Mouse (Mus musculus): ENCODE results near the gene Ccdc27.

Ccdc27 gene

DNA sequence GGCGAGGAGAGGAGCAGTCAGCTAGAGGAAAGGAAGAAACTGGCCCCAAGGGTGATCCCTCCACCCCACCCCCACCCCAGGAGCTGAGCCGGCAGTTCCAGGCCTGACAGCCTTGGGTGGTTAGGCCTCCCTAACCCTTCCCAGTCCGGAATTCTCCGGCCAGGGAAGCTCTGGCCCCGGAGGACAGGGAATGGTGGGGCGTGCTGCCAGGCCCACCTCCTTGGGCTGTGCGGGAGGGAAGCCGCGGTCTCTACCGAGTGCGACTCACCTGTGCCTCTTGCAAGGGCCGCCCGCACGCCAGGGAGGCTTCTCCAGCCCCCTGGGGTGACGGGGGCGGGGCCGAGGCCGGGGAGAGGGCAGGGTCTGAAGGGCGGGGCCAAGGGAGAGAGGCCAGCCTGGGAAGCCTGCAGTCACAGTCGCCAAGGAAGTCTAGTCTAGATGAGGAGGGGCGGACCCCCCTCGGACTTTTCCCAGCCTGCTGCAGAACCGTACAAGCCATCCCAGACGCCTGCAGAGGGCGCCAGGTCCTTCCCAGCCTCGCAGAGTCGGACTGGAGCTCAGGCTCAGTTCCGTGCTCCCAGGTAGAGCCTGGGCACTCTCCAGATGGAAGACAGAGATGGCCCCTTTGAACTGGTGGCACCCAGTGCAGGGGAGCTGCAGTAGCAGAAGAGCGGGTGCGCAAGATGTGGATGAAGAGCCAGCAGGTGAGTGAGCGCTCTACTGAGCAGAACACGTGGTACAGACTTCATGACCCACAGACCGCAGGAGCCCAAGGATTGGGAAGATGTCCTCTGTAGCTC, 16.6 kb downstream of the Ccdc27 start, which contains the start of gene Smim1:
Gene Smim1, minus strand, starts transcription at position 590 of the 800 bp plus-strand sequence.
- in situ Hi-C loops (cut with MseI, MboI) = no loop called here

DNA sequence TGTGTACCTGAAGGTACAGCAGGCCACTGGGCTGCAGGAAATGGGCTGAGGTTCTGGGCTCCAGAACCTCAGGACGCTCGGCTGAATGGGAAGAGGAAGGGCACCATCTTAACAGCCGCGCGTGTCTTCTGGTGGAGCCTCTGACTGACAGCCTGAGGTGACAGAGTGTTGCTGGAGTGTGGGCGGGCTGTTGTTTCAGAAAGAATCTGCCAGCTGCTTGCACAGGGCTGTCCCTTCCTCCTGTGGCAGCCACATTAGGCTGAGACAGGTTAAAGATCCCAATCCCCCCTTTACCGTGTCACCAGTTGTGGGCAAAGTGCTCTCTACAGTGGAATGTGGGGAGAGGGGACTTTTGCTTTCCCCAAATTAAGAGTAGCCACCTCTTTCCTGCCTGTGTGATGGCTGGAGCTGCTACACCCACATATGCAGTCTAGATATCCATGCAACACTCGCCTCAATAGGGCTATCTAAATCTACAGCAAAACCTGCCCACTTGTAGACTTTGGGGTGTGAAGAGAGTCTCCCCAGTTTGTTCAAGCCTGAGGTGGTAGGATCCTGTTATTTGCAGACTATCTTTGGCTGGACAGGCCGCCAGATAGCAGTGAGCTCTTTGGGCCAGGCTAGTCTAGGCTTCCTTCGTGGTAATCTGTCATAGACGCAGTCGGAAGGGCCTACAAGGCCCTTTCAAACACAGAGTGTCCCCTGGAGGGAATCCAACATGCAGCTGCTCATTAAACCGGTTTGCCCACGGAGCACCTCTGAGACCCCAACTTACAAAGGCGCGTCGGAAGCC, 17.6 kb downstream of the Ccdc27 start:
- in situ Hi-C loops (cut with MseI, MboI) = no loop called here

DNA sequence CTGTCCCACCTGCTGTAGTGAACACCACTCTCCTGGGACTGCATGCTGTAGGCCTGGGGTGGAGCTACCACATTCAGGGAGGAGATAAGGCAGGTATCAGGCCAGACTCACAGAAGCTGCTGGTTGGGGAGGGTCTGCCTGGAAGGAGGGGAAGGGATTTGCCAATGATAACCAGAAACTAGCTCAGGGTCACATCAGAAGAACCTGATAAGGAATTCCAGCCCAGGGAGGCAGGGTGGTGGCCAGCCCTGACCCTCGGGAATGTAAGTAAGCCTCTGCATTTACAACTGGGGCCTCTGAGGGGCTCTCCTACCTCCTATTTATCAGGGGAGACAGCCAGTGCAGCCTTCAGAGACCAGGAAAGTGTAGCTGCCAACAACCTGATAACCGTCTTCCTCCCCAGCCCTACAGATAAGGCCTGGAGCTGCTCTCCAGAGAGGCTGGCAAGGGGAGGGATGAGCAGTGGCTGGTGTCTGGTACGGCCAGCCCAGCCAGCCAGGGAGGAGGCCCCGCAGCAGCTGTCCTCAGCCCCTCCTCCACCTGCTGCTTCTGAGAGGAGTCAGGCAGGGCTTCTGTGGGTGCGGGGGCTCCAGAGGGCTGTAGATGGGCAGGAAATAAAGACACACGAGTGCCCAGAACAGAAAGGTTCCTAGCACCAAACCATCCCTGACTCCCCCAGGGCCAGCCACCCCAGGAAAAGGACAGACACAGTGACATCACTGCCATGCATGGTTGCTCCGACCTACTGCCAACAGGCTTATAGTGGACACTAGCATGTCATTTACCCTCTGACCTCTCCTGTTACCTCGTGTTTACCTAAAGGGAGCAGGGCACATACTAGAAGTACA, 18.5 kb downstream of the Ccdc27 start:
- in situ Hi-C loops (cut with MseI, MboI) = no loop called here

DNA sequence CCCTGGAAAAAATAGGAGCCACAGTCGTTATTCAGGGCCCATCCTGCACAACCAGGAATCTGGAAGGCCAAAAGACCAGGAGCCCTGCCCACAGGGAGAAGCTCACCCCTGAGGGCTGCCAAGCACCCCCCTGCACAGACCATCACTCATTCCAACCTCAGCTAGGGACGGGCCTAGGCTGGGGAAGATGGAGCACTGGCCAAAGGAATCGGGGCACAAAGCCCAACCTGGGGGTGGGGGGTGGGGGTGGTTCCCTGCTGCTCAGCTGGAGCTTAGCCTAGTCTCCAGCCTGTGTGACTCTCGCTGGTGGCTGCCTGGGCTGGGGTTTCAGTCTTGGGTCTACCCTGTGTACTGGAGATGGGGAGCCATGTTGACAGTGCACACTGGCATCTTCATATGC, 19.6 kb downstream of the Ccdc27 start:
- in situ Hi-C loops (cut with MseI, MboI) = no loop called here

DNA sequence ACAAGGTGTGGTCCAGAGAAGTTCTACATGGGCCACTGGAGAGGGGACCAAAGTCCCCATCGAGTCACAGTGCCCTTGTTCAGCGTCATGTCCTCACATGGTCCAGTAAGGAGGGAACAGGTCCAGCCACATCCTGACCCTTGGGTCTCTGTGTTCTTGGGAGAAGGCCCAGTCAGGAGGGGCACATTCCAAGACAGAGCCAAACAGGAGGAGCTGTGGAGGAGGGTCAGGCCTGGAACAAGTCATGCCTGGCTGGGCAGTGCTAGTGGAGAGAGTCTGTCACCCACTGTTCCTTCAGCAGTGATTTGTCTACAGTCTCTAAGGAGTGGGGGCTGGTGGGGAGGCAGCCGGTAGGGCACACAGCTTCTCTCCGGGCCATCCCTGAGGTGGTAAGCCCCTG, 20.1 kb downstream of the Ccdc27 start:
- in situ Hi-C loops (cut with MseI, MboI) = no loop called here

DNA sequence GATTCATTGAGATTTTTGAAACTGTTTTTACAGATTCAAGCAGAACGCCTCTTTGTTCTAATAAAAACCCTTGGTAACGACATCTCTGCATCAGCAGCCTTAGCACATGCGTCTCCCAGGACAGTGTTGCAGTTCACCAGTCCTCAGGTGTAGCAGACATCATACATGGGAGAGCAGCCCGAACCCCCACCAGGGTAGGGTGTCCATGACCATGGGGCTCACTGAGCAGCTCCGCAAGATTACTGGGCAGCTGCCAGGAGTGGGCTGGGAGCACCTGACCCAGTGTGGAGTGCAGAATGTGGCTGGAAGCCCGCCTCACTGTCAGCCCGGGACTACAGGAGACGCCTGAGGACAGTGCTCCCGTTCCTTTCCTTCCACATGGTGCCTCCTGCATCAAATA, 21.0 kb downstream of the Ccdc27 start:
- in situ Hi-C loops (cut with MseI, MboI) = no loop called here

DNA sequence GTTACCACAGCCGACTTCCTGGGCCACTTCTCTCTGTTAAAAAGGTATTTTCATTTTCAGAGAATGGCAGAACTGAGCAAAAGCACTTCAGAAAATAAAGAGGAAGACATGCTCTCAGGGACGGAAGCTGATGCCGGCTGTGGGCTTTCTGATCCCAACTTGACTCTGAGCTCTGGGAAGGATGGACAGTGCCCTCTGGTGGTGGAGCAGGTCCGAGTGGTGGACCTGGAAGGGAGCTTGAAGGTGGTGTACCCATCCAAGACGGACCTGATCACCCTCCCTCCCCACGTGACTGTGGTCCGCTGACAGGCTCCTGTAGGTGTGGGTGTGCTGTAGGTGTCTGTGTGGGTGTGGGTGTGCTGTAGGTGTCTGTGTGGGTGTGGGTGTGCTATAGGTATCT, 22.9 kb downstream of the Ccdc27 start:
- in situ Hi-C loops (cut with MseI, MboI) = no loop called here

DNA sequence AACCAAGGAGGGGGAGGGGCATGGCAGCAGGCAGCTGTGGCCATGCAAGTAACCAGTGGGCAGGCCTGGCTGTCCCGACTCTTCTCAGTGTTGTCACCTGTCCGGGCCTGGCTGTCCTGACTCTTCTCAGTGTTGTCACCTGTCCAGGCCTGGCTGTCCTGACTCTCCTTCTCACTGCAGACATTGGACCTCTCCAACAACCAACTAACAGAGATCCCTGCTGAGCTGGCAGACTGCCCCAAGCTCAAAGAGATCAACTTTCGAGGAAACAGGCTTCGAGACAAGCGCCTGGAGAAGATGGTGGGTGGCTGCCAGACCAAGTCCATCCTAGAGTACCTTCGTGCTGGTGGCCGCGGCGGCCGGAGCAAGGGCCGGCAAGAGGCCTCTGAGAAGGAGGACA, 27.0 kb downstream of the Ccdc27 start:
- in situ Hi-C loops (cut with MseI, MboI) = no loop called here

DNA sequence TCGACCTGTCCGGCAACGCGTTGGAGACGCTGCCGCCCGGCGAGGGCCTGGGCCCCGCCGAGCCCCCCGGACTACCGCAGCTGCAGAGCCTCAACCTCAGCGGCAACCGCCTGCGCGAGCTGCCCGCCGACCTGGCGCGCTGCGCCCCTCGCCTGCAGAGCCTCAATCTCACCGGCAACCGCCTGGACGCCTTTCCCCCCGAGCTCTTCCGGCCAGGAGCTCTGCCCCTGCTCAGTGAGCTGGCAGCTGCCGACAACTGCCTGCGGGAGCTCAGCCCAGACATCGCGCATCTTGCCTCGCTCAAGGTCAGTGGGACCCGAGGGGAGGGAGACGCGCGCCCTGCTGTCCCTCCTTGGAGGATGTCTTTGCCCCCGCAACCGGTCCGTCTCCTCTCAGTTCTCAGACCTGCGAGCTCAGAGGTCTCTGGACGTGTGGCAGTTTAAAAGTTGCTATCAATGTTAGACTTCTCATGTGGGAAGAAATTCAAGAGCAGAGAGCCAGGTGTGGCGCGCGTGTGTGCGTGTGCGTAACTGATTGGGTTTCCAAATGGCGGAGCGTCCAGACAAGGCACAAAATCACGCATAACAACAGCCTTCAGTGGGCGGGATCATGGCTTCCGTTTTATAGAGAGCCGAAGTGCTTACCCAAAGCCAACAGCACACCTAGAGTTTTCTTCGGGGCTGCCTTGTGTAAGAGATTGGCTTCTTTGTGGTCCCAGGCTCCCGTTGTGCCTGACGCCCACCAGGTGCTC, 30.2 kb downstream of the Ccdc27 start:
- in situ Hi-C loops (cut with MseI, MboI) = no loop called here

DNA sequence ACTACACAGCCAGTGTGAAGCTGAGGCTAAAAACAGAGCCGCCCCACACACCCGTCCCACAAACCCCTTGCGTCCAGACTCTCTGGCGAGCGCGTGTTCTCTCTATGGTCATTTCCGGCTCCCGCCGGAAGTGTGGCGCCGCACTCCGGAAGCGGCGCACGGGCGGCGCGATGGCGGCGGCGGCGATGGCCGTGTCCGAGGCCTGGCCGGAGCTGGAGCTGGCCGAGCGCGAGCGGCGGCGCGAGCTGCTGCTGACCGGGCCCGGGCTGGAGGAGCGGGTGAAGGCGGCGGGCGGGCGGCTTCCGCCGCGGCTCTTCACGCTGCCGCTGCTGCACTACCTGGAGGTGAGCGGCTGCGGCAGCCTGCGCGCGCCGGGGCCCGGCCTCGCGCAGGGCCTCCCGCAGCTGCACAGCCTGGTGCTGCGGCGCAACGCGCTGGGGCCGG, 30.8 kb downstream of the Ccdc27 start, which contains the start of gene Lrrc47:
Gene Lrrc47, plus strand, starts transcription at position 86 of the 444 bp plus-strand sequence.
- in situ Hi-C loops (cut with MseI, MboI) = no loop called here

DNA sequence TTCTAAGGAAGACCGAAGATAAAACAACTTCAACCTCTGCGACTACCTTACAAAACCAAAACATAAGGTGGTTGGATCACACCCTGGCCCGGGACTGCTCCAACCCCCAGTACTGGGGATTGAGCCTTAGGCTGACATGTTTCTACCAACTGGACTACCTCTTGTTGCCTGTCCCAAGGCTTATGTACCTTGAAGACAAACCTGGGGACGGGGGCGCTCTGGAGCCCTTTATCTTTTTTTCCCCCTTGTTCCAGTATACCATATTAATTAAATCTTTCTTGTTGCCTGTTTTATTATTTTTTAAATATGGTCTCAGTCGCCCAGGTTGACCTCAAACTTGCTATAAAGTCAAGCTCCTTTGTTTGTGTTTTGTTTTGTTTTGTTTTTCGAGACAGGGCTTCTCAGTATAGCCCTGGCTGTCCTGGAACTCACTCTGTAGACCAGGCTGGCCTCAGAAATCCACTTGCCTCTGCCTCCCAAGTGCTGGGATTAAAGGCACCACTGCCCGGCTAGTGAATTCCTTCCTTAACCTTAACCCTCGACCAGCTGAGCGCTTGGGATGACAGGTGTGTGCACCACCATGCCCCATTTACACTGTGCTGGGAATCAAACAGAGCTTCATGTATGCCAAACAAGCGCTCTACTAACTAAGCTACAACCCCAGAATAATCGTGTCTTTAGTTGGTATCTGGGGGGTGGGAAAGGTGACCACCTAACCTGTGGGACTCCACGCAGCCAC, 31.4 kb downstream of the Ccdc27 start:
- in situ Hi-C loops (cut with MseI, MboI) = no loop called here

DNA sequence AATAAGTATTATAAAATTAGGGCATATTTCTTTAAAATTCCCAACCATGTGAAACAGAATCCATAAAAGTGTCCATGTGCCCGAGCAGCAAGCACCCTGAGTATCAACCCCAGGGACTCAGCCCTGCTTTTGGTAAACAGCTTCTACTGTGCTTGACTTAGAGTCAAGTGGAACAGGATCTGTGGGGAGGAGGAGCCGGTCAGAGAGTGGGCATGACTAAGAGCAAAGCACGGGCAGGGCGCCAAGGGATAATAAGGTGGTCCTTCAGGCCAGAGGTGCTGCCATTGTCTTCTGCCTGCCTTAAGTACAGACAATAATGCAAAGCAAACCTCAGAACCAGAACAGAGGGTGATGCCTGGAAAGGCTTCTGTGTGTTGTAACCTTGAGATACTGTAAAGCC, 34.7 kb downstream of the Ccdc27 start:
- in situ Hi-C loops (cut with MseI, MboI) = no loop called here

DNA sequence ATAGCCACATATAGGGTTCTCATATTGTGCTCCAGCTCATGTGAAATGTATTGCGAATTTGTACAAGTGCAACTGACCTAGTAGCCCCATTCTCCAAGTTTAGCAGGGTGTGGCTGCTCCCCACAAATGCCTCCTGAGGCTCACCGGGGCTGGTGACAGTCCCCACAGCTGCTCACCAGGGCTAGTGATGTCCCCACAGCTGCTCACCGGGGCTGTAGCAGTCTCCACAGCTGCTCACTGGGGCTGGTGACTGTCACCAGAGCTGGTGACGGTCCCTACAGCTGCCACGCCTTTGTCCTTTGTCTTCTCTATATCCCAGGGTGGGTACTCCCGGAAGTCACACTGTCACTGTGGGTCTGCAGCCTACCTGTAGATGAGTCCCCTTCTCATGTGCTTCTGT, 36.2 kb downstream of the Ccdc27 start:
- in situ Hi-C loops (cut with MseI, MboI) = no loop called here

DNA sequence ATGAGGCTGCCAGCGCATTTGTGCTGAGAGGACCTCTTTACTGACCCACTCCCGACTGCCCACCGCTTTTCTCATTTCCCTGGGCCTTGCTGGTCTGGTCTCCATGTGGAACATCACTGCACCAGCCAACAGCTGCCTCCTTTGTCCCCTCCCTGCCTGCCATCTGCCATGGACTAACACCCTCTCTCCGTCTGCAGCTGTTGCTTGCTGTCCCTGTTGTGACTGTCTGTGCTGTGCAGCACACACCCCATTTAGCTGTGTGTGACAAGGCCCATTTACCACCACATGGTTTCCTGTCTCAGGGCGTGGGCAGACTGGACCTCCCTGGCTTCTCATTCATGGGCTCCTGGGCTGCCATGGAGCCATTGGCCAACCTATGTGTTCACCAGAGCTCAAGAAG, 37.0 kb downstream of the Ccdc27 start:
- in situ Hi-C loops (cut with MseI, MboI) = no loop called here

DNA sequence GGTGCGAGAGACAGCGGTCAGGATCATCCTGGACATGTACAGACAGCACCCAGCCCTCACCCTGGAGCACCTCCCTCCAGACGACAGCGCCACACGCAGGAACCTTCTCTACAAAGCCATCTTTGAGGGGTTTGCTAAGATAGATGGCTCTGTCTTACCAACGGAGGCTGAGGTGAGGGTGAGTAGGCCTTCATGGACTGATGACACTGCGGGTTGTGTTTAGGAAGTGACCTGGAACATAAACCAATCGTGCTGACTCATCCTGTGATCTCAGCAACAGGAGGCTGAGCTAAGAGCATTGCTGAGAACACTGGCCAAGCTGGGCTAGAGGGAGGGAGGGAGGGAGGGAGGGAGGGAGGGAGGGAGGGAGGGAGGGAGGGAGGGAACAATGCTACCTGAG, 49.0 kb downstream of the Ccdc27 start:
- in situ Hi-C loops (cut with MseI, MboI) = loop anchor here in 1 of 2 experiments (25.0 kb wide), 1 partner anchor 1831 kb away; the partner anchor contains the start of genes Espn and Hes2

DNA sequence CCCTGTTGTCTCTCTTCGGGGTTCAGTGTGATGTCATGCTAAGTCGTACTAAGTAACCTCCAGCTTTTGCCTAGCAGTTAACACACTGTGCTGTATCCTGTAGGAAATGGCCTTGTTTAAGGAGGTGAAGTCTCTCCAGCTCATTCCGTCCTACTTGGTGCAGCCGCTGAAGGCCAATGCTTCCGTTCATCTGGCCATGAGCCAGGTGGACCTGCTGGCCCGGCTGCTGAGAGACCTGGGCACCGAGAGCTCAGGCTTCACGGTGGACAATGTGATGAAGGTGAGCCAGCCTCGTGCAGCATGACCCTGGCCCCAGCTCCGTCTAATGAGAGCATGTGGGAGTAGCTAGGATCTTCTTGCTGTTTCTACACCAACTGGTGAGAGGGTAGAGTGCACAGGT, 49.8 kb downstream of the Ccdc27 start:
- in situ Hi-C loops (cut with MseI, MboI) = loop anchor here in 1 of 2 experiments (25.0 kb wide), 1 partner anchor 1830 kb away; the partner anchor contains the start of genes Espn and Hes2

DNA sequence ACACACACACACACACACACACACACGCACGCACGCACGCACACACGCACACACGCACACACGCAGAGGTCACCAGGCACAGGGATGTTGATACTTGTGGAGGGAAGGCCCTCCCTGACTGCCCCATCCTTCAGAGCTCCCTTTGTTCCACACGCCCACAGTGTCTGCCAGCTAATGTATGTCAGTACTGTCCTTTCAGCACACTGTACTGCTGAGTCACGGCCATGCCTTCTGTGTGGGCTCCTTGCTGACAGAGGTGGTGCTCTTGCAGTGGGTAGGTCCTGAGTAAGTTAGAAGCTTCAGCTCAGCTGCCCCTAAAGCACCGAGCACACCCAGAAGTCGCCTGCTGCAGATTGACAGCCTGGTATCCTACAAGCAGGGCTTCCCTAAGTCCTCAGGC, 62.0 kb downstream of the Ccdc27 start:
- in situ Hi-C loops (cut with MseI, MboI) = loop anchor here in 1 of 2 experiments (25.0 kb wide), 1 partner anchor 1818 kb away; the partner anchor contains the start of genes Espn and Hes2

DNA sequence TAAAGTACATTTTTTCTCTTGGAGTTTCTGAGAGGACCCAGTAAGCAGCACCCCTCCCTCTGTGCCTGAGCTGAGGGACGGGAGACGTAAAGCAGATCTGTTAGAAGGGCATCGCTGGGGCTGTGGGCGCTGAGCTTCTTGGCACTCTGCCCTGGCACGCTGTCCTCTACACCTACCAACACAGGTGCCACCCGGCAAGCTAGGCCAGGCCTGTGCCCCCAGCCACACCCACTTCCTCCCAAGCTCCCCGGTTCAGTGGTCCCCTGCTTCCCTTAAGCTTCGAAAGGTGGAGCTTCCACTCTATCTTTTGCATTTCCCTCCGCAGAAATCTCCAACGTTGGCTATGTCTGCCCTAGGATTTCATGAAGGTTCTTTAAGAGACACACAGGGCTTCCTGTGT, 63.2 kb downstream of the Ccdc27 start:
- in situ Hi-C loops (cut with MseI, MboI) = loop anchor here in 1 of 2 experiments (25.0 kb wide), 1 partner anchor 1817 kb away; the partner anchor contains the start of genes Espn and Hes2
